In the genomic region with DNA sequence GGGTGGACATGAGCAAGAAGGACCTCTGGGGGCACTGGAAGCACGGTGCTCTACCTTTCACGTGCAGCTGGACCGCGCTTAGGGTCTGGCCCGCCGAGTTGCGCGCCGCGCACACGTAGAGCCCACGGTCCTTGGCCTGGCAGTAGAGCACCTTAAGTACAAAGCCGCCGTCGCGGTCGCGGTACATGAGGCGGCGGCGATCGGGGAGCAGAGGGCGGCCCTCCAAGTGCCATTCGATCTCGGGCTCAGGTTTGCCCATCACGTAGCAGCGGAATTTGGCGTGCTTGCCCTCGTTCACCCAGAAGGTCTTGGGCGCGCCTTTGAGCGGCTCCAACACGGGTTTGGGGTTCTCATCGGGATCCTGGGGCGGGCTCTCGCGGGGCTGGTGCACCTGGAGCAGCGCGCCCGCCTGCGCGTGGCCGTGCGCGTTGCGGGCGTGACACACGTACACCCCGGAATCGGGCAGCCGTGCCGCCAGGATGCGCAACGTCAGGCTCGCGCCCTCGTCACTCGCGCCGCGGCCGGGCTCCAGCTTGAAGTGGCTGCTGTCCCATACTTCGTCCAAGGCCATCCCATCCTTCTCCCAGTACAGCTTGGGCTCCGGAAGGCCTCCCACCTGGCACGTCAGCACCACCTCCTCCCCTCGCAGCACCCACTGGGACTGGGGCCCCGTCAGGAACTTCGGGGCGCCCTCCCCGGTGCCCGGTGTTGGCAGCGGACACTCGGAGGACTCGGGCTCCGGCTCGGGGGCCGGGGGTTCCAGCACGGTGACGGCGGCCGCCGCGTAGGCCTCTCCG, we compare ENCODE assay signal across 9 mouse cellular contexts. TPM values are rescaled to one million over a fixed set of nuclear protein-coding genes. Genes with fewer than 3 reads are reported as not detected.
DNase-seq lines count a peak whose midpoint lies in the region; ATAC-seq and TF ChIP-seq lines count a peak whose summit lies in the region.
"Had no signal": no experiment of that assay in that cellular context is flagged by ENCODE, and none has a peak within 500 bp of the region (broad histone marks: within the 10 kb centered on the region; RNA-seq: fewer than 3 reads in every experiment).

No protein-coding gene starts in this region.

- H3K79me2 ChIP-seq in heart, adult 2 months (replicated peaks; ENCODE audit: control insufficient read depth, insufficient read depth, low read length), result no peaks in the 10 kb centered on the region; the same call in 1 of the 2 replicates

- peak; percentile 76 to 83 for DNase-seq in heart, adult 2 months
- DNase-seq in thymus, postnatal 10 days (ENCODE audit: low spot score in 2 of 2), result peak; percentile 54 to 63

- H3K4me3 ChIP-seq in megakaryocyte, embryonic 14.5 days (replicated peaks), result peak overlapping the region; percentile 93
- peak overlapping the region; percentile 87 for H3K4me3 ChIP-seq in embryonic facial prominence, embryonic 12.5 days
- peak overlapping the region; percentile 87 for H3K4me3 ChIP-seq in heart, adult 2 months
- H3K4me3 ChIP-seq in kidney, embryonic 15.5 days (replicated peaks), result peak overlapping the region; percentile 88
- H3K4me3 ChIP-seq in limb, embryonic 15.5 days, result peak overlapping the region; percentile 85
- H3K4me3 ChIP-seq in neural tube, embryonic 12.5 days, result peak overlapping the region; percentile 77

- peaks cover 83% of the 10 kb centered on the region for H3K27me3 ChIP-seq in megakaryocyte, embryonic 14.5 days (replicated peaks)
- H3K27me3 ChIP-seq in embryonic facial prominence, embryonic 12.5 days, result no peaks in the 10 kb centered on the region
- H3K27me3 ChIP-seq in heart, adult 2 months (ENCODE audit: control insufficient read depth, insufficient read depth, low read length), result no peaks in the 10 kb centered on the region
- no peaks in the 10 kb centered on the region for H3K27me3 ChIP-seq in kidney, embryonic 15.5 days
- no peaks in the 10 kb centered on the region for H3K27me3 ChIP-seq in limb, embryonic 15.5 days
- peaks cover 23% of the 10 kb centered on the region for H3K27me3 ChIP-seq in neural tube, embryonic 12.5 days (replicated peaks)

- peak; percentile 66 for TF ChIP-seq POLR2A in heart, adult 2 months (IDR thresholded peaks at IDR 0.05; ENCODE audit: insufficient read depth, low read depth, low read length)

- peaks cover 15% of the 10 kb centered on the region for H3K36me3 ChIP-seq in megakaryocyte, embryonic 14.5 days (replicated peaks; ENCODE audit: low read length)
- peaks cover 32% of the 10 kb centered on the region for H3K36me3 ChIP-seq in embryonic facial prominence, embryonic 12.5 days
- no peaks in the 10 kb centered on the region for H3K36me3 ChIP-seq in heart, adult 2 months (ENCODE audit: control insufficient read depth, insufficient read depth, low read length)
- H3K36me3 ChIP-seq in kidney, embryonic 15.5 days, result peaks cover 36% of the 10 kb centered on the region
- peaks cover 34% of the 10 kb centered on the region for H3K36me3 ChIP-seq in limb, embryonic 15.5 days
- peaks cover 26% of the 10 kb centered on the region for H3K36me3 ChIP-seq in neural tube, embryonic 12.5 days

- peaks cover 18% of the 10 kb centered on the region for H3K4me1 ChIP-seq in megakaryocyte, embryonic 14.5 days
- H3K4me1 ChIP-seq in embryonic facial prominence, embryonic 12.5 days, result peaks cover 28% of the 10 kb centered on the region
- peaks cover 5% of the 10 kb centered on the region; the same call in 1 of the 2 replicates for H3K4me1 ChIP-seq in heart, adult 2 months (ENCODE audit: control insufficient read depth, insufficient read depth, low read length)
- peaks cover 60% of the 10 kb centered on the region for H3K4me1 ChIP-seq in kidney, embryonic 15.5 days
- peaks cover 40% of the 10 kb centered on the region for H3K4me1 ChIP-seq in limb, embryonic 15.5 days
- peaks cover 21% of the 10 kb centered on the region for H3K4me1 ChIP-seq in neural tube, embryonic 12.5 days

- peak overlapping the region; percentile 95 for H3K9ac ChIP-seq in embryonic facial prominence, embryonic 12.5 days
- H3K9ac ChIP-seq in heart, adult 2 months (ENCODE audit: low read depth, low read length), result peak overlapping the region; percentile 80
- peak overlapping the region; percentile 92 for H3K9ac ChIP-seq in kidney, embryonic 15.5 days
- peak overlapping the region; percentile 92 for H3K9ac ChIP-seq in limb, embryonic 15.5 days
- peak overlapping the region; percentile 92 for H3K9ac ChIP-seq in neural tube, embryonic 12.5 days

- TF ChIP-seq EP300 in heart, adult 2 months (IDR thresholded peaks at IDR 0.05; ENCODE audit: insufficient read depth, low read depth, low read length), result no peak

- no peaks in the 10 kb centered on the region for H3K9me3 ChIP-seq in megakaryocyte, embryonic 14.5 days
- H3K9me3 ChIP-seq in embryonic facial prominence, embryonic 12.5 days, result no peaks in the 10 kb centered on the region
- no peaks in the 10 kb centered on the region for H3K9me3 ChIP-seq in kidney, embryonic 15.5 days (replicated peaks)
- H3K9me3 ChIP-seq in limb, embryonic 15.5 days, result no peaks in the 10 kb centered on the region
- H3K9me3 ChIP-seq in neural tube, embryonic 12.5 days, result no peaks in the 10 kb centered on the region

- TF ChIP-seq CTCF in heart, adult 2 months (IDR thresholded peaks at IDR 0.05), result no peak

- intact Hi-C loops in heart, adult 2 months (cut with DNase I), result loop anchor here (2.0 to 5.0 kb wide), 2 partner anchors 27 to 42 kb away; partner anchors contain the start of genes Chpf, Slc4a3 and Tmem198

- H3K27ac ChIP-seq in embryonic facial prominence, embryonic 12.5 days, result peak overlapping the region; percentile 97
- H3K27ac ChIP-seq in heart, adult 2 months, result peak overlapping the region; percentile 94
- peak overlapping the region; percentile 98 for H3K27ac ChIP-seq in kidney, embryonic 15.5 days
- peak overlapping the region; percentile 98 for H3K27ac ChIP-seq in limb, embryonic 15.5 days
- H3K27ac ChIP-seq in neural tube, embryonic 12.5 days, result peak overlapping the region; percentile 73

- no peak for ATAC-seq in megakaryocyte, adult 5-6 weeks (ENCODE audit: poor library complexity, severe bottlenecking)
- ATAC-seq in embryonic facial prominence, embryonic 12.5 days (ENCODE audit: insufficient number of reproducible peaks, insufficient read depth, low FRiP score, low TSS enrichment), result peak; percentile 24; the same call in 1 of the 2 replicates
- ATAC-seq in kidney, embryonic 15.5 days (replicated peaks; ENCODE audit: low FRiP score), result peak; percentile 44
- peak; percentile 15; the same call in 1 of the 2 replicates for ATAC-seq in limb, embryonic 15.5 days (ENCODE audit: insufficient number of reproducible peaks, low FRiP score, low TSS enrichment, low read depth)
- ATAC-seq in neural tube, embryonic 12.5 days (ENCODE audit: low FRiP score, low read depth), result peak; percentile 53

- H3K4me2 ChIP-seq in embryonic facial prominence, embryonic 12.5 days (replicated peaks), result peak overlapping the region; percentile 93
- peak overlapping the region; percentile 86 for H3K4me2 ChIP-seq in kidney, embryonic 15.5 days
- peak overlapping the region; percentile 81 for H3K4me2 ChIP-seq in limb, embryonic 15.5 days
- peak overlapping the region; percentile 94 for H3K4me2 ChIP-seq in neural tube, embryonic 12.5 days (replicated peaks)

- under 1% methylated on average over 84 of the region's 84 CpGs for WGBS in embryonic facial prominence, embryonic 12.5 days
- 3% methylated on average over 84 of the region's 84 CpGs for WGBS in heart, adult 2 months
- WGBS in kidney, embryonic 15.5 days, result under 1% methylated on average over 84 of the region's 84 CpGs
- under 1% methylated on average over 81 of the region's 84 CpGs for WGBS in limb, embryonic 15.5 days
- WGBS in neural tube, embryonic 12.5 days, result under 1% methylated on average over 84 of the region's 84 CpGs

RNA-seq across cellular contexts. Expression of gene Obsl1, which starts 0.9 kb away (rescaled TPM):
- polyA plus RNA-seq in megakaryocyte, embryonic 14.5 days (2012; ENCODE audit: insufficient read depth, low replicate concordance), result 8.6 and 12.9 TPM in 2 replicates
- total RNA-seq in megakaryocyte, adult 5-6 weeks (2015), result not detected in 2 replicates
- not detected in 2 replicates for total RNA-seq in megakaryocyte, adult 5-6 weeks (2017)
- 101 and 104 TPM in 2 replicates for polyA plus RNA-seq in embryonic facial prominence, embryonic 12.5 days (2016; fragmentation: Nextera tagmentation; extraction: Ambion mirVana)
- total RNA-seq in heart, adult 2 months (2021), result 100 to 1,000 TPM; 117 to 131 TPM
- 87.8 and 119 TPM in 2 replicates for polyA plus RNA-seq in heart, adult 2 months (2012; rRNA removed)
- polyA plus RNA-seq in kidney, embryonic 15.5 days (2015; fragmentation: Nextera tagmentation; extraction: Ambion mirVana), result 67.2 and 80.1 TPM in 2 replicates
- 83.7 and 90.9 TPM in 2 replicates for polyA plus RNA-seq in limb, embryonic 15.5 days (2015; fragmentation: Nextera tagmentation; extraction: Ambion mirVana)
- polyA plus RNA-seq in neural tube, embryonic 12.5 days (2016; fragmentation: Nextera tagmentation; extraction: Ambion mirVana), result 49.0 and 50.6 TPM in 2 replicates

RNA-seq across cellular contexts. Expression of gene Inha, which starts 1.5 kb away (rescaled TPM):
- 2.3 and 2.4 TPM in 2 replicates for polyA plus RNA-seq in megakaryocyte, embryonic 14.5 days (2012; ENCODE audit: insufficient read depth, low replicate concordance)
- total RNA-seq in megakaryocyte, adult 5-6 weeks (2015), result not detected in 2 replicates
- not detected in 2 replicates for total RNA-seq in megakaryocyte, adult 5-6 weeks (2017)
- 11.7 and 11.8 TPM in 2 replicates for polyA plus RNA-seq in embryonic facial prominence, embryonic 12.5 days (2016; fragmentation: Nextera tagmentation; extraction: Ambion mirVana)
- 1 to 10 TPM; 4.1 to 4.3 TPM for total RNA-seq in heart, adult 2 months (2021)
- polyA plus RNA-seq in heart, adult 2 months (2012; rRNA removed), result 17.0 and 20.4 TPM in 2 replicates
- 6.0 and 11.2 TPM in 2 replicates for polyA plus RNA-seq in kidney, embryonic 15.5 days (2015; fragmentation: Nextera tagmentation; extraction: Ambion mirVana)
- polyA plus RNA-seq in limb, embryonic 15.5 days (2015; fragmentation: Nextera tagmentation; extraction: Ambion mirVana), result 11.2 and 12.2 TPM in 2 replicates
- polyA plus RNA-seq in neural tube, embryonic 12.5 days (2016; fragmentation: Nextera tagmentation; extraction: Ambion mirVana), result 7.3 and 10.0 TPM in 2 replicates
- total RNA-seq: CH12.LX had no signal

RNA-seq across cellular contexts. Expression of gene Stk11ip, which starts 16.0 kb away (rescaled TPM):
- 35.7 and 52.7 TPM in 2 replicates for polyA plus RNA-seq in megakaryocyte, embryonic 14.5 days (2012; ENCODE audit: insufficient read depth, low replicate concordance)
- total RNA-seq in megakaryocyte, adult 5-6 weeks (2015), result 9.5 and 10.7 TPM in 2 replicates
- 17.2 and 20.5 TPM in 2 replicates for total RNA-seq in megakaryocyte, adult 5-6 weeks (2017)
- 28.0 and 28.7 TPM in 2 replicates for polyA plus RNA-seq in embryonic facial prominence, embryonic 12.5 days (2016; fragmentation: Nextera tagmentation; extraction: Ambion mirVana)
- total RNA-seq in heart, adult 2 months (2021), result 1 to 10 TPM; 7.3 to 7.7 TPM
- polyA plus RNA-seq in heart, adult 2 months (2012; rRNA removed), result 12.9 and 19.8 TPM in 2 replicates
- 25.1 and 26.5 TPM in 2 replicates for polyA plus RNA-seq in kidney, embryonic 15.5 days (2015; fragmentation: Nextera tagmentation; extraction: Ambion mirVana)
- polyA plus RNA-seq in limb, embryonic 15.5 days (2015; fragmentation: Nextera tagmentation; extraction: Ambion mirVana), result 19.9 and 20.2 TPM in 2 replicates
- 24.8 and 27.1 TPM in 2 replicates for polyA plus RNA-seq in neural tube, embryonic 12.5 days (2016; fragmentation: Nextera tagmentation; extraction: Ambion mirVana)

RNA-seq across cellular contexts. Expression of gene Tmem198, which starts 26.0 kb away (rescaled TPM):
- 1.7 TPM in 1 of 2 replicates, not detected in the other for polyA plus RNA-seq in megakaryocyte, embryonic 14.5 days (2012; ENCODE audit: insufficient read depth, low replicate concordance)
- total RNA-seq in megakaryocyte, adult 5-6 weeks (2015), result 0.11 TPM in 1 of 2 replicates, not detected in the other
- total RNA-seq in megakaryocyte, adult 5-6 weeks (2017), result 0.15 TPM in 1 of 2 replicates, not detected in the other
- polyA plus RNA-seq in embryonic facial prominence, embryonic 12.5 days (2016; fragmentation: Nextera tagmentation; extraction: Ambion mirVana), result 2.5 and 3.1 TPM in 2 replicates
- total RNA-seq in heart, adult 2 months (2021), result under 1 TPM; 0.21 to 0.66 TPM
- polyA plus RNA-seq in heart, adult 2 months (2012; rRNA removed), result 0.39 and 0.73 TPM in 2 replicates
- polyA plus RNA-seq in kidney, embryonic 15.5 days (2015; fragmentation: Nextera tagmentation; extraction: Ambion mirVana), result 0.63 and 1.2 TPM in 2 replicates
- 0.74 and 0.79 TPM in 2 replicates for polyA plus RNA-seq in limb, embryonic 15.5 days (2015; fragmentation: Nextera tagmentation; extraction: Ambion mirVana)
- 28.9 and 30.4 TPM in 2 replicates for polyA plus RNA-seq in neural tube, embryonic 12.5 days (2016; fragmentation: Nextera tagmentation; extraction: Ambion mirVana)

RNA-seq across cellular contexts. Expression of gene Chpf, which starts 26.2 kb away (rescaled TPM):
- polyA plus RNA-seq in megakaryocyte, embryonic 14.5 days (2012; ENCODE audit: insufficient read depth, low replicate concordance), result 9.2 and 30.3 TPM in 2 replicates
- 0.50 and 0.69 TPM in 2 replicates for total RNA-seq in megakaryocyte, adult 5-6 weeks (2015)
- 0.37 and 0.41 TPM in 2 replicates for total RNA-seq in megakaryocyte, adult 5-6 weeks (2017)
- polyA plus RNA-seq in embryonic facial prominence, embryonic 12.5 days (2016; fragmentation: Nextera tagmentation; extraction: Ambion mirVana), result 32.5 and 33.5 TPM in 2 replicates
- 10 to 100 TPM; 23.2 to 25.0 TPM for total RNA-seq in heart, adult 2 months (2021)
- polyA plus RNA-seq in heart, adult 2 months (2012; rRNA removed), result 26.9 and 37.8 TPM in 2 replicates
- polyA plus RNA-seq in kidney, embryonic 15.5 days (2015; fragmentation: Nextera tagmentation; extraction: Ambion mirVana), result 35.5 and 40.6 TPM in 2 replicates
- 51.7 and 58.8 TPM in 2 replicates for polyA plus RNA-seq in limb, embryonic 15.5 days (2015; fragmentation: Nextera tagmentation; extraction: Ambion mirVana)
- polyA plus RNA-seq in neural tube, embryonic 12.5 days (2016; fragmentation: Nextera tagmentation; extraction: Ambion mirVana), result 43.6 and 43.7 TPM in 2 replicates
